Mouse (Mus musculus) heart, postnatal 0 days (tissue): ENCODE measurements around the gene Eng.

Source experiments
- CTCF ChIP-seq: IDR thresholded peaks from 2 replicates; pipeline ENCODE4 v1.5.1; 2016; ENCODE audit warnings: antibody characterized with exemption, control low read depth, low read depth
- EP300 ChIP-seq: IDR thresholded peaks from 2 replicates; pipeline ENCODE4 v1.6.1; 2016; ENCODE audit warnings: antibody characterized with exemption, low read depth

DNA sequence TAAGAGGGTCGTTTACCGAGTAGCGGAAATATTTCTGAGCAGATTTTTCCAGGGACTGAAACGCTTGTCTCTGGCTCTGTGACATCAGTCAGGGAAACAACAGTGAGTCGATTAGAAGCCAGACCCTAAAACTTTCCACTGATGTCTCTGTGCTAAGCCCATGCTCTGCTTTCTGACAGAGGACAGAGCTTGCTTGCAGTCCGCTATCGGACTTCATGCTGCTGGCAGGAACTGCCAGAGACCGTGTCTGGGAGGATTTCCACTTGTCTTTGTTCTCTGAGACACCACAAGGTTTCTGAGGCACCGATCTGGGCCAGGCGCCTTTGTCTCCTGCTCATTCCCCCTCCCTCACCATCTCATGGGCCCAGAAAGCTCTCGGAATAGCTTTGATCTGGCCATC lies 21.4 kb downstream of the Eng start:
- no peak for TF ChIP-seq CTCF
- no peak for TF ChIP-seq EP300
